Mouse (Mus musculus): ENCODE data around the gene 1810037I17Rik. TPM values are rescaled to one million over a fixed set of nuclear protein-coding genes. Genes with fewer than 3 reads are reported as not detected.

The 1810037I17Rik gene
- 138 and 147 TPM in 2 replicates for polyA plus RNA-seq (2014; fragmentation: Nextera tagmentation; extraction: Ambion mirVana)

GRCm38 (mm10) chr3:122924009-122924914 lies at the start of gene 1810037I17Rik:
1810037I17Rik (plus strand) TSS chr3:122924203.
- H3K9ac ChIP-seq (ENCODE audit: low read depth, low read length): peak within 1 kb of the TSS; percentile 78
- no peaks in the 10 kb centered on the region for H3K27me3 ChIP-seq (ENCODE audit: control insufficient read depth, insufficient read depth, low read length)
- H3K4me2 ChIP-seq: peak within 1 kb of the TSS; percentile 74
- WGBS (ENCODE audit: insufficient replicate concordance): under 1% methylated on average over 67 of the region's 68 CpGs
- peak; percentile 97 for ATAC-seq (replicated peaks; ENCODE audit: insufficient number of reproducible peaks, low FRiP score, low TSS enrichment)
- no peaks in the 10 kb centered on the region for H3K36me3 ChIP-seq (ENCODE audit: control insufficient read depth, insufficient read depth, low read length)
- H3K9me3 ChIP-seq (replicated peaks; ENCODE audit: control insufficient read depth, low read length): no peaks in the 10 kb centered on the region
- peaks cover 10% of the 10 kb centered on the region for H3K4me1 ChIP-seq (ENCODE audit: control insufficient read depth, insufficient read depth, low read length)
- peak within 1 kb of the TSS; percentile 84 for H3K27ac ChIP-seq (ENCODE audit: low read depth, low read length)
- H3K4me3 ChIP-seq (ENCODE audit: low read depth, low read length): peak within 1 kb of the TSS; percentile 60

- no peak for ATAC-seq (replicated peaks; ENCODE audit: insufficient number of reproducible peaks, low FRiP score, low TSS enrichment)
- Histone ChIP-seq H3K27me3 (ENCODE audit: control insufficient read depth, insufficient read depth, low read length) (no peaks in the 10 kb centered on the region), H3K27ac (ENCODE audit: low read depth, low read length) (no peak overlapping the region), H3K9ac (ENCODE audit: low read depth, low read length) (no peak overlapping the region), H3K4me1 (ENCODE audit: control insufficient read depth, insufficient read depth, low read length) (no peaks in the 10 kb centered on the region), H3K4me3 (ENCODE audit: low read depth, low read length) (no peak overlapping the region), H3K9me3 (replicated peaks; ENCODE audit: control insufficient read depth, low read length) (no peaks in the 10 kb centered on the region), H3K36me3 (ENCODE audit: control insufficient read depth, insufficient read depth, low read length) (no peaks in the 10 kb centered on the region), H3K4me2 (no peak overlapping the region)
- WGBS (ENCODE audit: insufficient replicate concordance): 83% methylated on average over 2 of the region's 2 CpGs
Measured at GRCm38 (mm10) chr3:122876870-122877269, 47.1 kb upstream of the 1810037I17Rik start.

GRCm38 (mm10) chr3:122877543-122877942 lies 46.5 kb upstream of the 1810037I17Rik start:
- H3K4me1 ChIP-seq (ENCODE audit: control insufficient read depth, insufficient read depth, low read length): no peaks in the 10 kb centered on the region
- no peaks in the 10 kb centered on the region for H3K36me3 ChIP-seq (ENCODE audit: control insufficient read depth, insufficient read depth, low read length)
- ATAC-seq (replicated peaks; ENCODE audit: insufficient number of reproducible peaks, low FRiP score, low TSS enrichment): no peak
- H3K27ac ChIP-seq (ENCODE audit: low read depth, low read length): no peak overlapping the region
- no peaks in the 10 kb centered on the region for H3K9me3 ChIP-seq (replicated peaks; ENCODE audit: control insufficient read depth, low read length)
- no peak overlapping the region for H3K9ac ChIP-seq (ENCODE audit: low read depth, low read length)
- no peak overlapping the region for H3K4me2 ChIP-seq
- no peaks in the 10 kb centered on the region for H3K27me3 ChIP-seq (ENCODE audit: control insufficient read depth, insufficient read depth, low read length)
- 78% methylated on average over 3 of the region's 3 CpGs for WGBS (ENCODE audit: insufficient replicate concordance)
- no peak overlapping the region for H3K4me3 ChIP-seq (ENCODE audit: low read depth, low read length)

GRCm38 (mm10) chr3:122878705-122879315 lies 45.2 kb upstream of the 1810037I17Rik start:
- 72% methylated on average over 8 of the region's 8 CpGs for WGBS (ENCODE audit: insufficient replicate concordance)
- no peaks in the 10 kb centered on the region for H3K9me3 ChIP-seq (replicated peaks; ENCODE audit: control insufficient read depth, low read length)
- no peaks in the 10 kb centered on the region for H3K27me3 ChIP-seq (ENCODE audit: control insufficient read depth, insufficient read depth, low read length)
- no peak overlapping the region for H3K4me2 ChIP-seq
- H3K36me3 ChIP-seq (ENCODE audit: control insufficient read depth, insufficient read depth, low read length): no peaks in the 10 kb centered on the region
- H3K9ac ChIP-seq (ENCODE audit: low read depth, low read length): no peak overlapping the region
- ATAC-seq (replicated peaks; ENCODE audit: insufficient number of reproducible peaks, low FRiP score, low TSS enrichment): no peak
- no peak overlapping the region for H3K27ac ChIP-seq (ENCODE audit: low read depth, low read length)
- no peak overlapping the region for H3K4me3 ChIP-seq (ENCODE audit: low read depth, low read length)
- H3K4me1 ChIP-seq (ENCODE audit: control insufficient read depth, insufficient read depth, low read length): no peaks in the 10 kb centered on the region

- H3K27me3 ChIP-seq (ENCODE audit: control insufficient read depth, insufficient read depth, low read length): no peaks in the 10 kb centered on the region
- H3K9ac ChIP-seq (ENCODE audit: low read depth, low read length): no peak overlapping the region
- H3K4me3 ChIP-seq (ENCODE audit: low read depth, low read length): no peak overlapping the region
- WGBS (ENCODE audit: insufficient replicate concordance): 64% methylated on average over 4 of the region's 4 CpGs
- no peaks in the 10 kb centered on the region for H3K9me3 ChIP-seq (replicated peaks; ENCODE audit: control insufficient read depth, low read length)
- H3K27ac ChIP-seq (ENCODE audit: low read depth, low read length): no peak overlapping the region
- no peak overlapping the region for H3K4me2 ChIP-seq
- no peaks in the 10 kb centered on the region for H3K36me3 ChIP-seq (ENCODE audit: control insufficient read depth, insufficient read depth, low read length)
- no peaks in the 10 kb centered on the region for H3K4me1 ChIP-seq (ENCODE audit: control insufficient read depth, insufficient read depth, low read length)
- no peak for ATAC-seq (replicated peaks; ENCODE audit: insufficient number of reproducible peaks, low FRiP score, low TSS enrichment)
Measured at GRCm38 (mm10) chr3:122887505-122888301, 36.3 kb upstream of the 1810037I17Rik start.

GRCm38 (mm10) chr3:122888371-122888819 lies 35.6 kb upstream of the 1810037I17Rik start:
- no peaks in the 10 kb centered on the region for H3K9me3 ChIP-seq (replicated peaks; ENCODE audit: control insufficient read depth, low read length)
- H3K4me3 ChIP-seq (ENCODE audit: low read depth, low read length): no peak overlapping the region
- H3K36me3 ChIP-seq (ENCODE audit: control insufficient read depth, insufficient read depth, low read length): no peaks in the 10 kb centered on the region
- H3K4me1 ChIP-seq (ENCODE audit: control insufficient read depth, insufficient read depth, low read length): no peaks in the 10 kb centered on the region
- 59% methylated on average over 5 of the region's 5 CpGs for WGBS (ENCODE audit: insufficient replicate concordance)
- no peak for ATAC-seq (replicated peaks; ENCODE audit: insufficient number of reproducible peaks, low FRiP score, low TSS enrichment)
- no peak overlapping the region for H3K27ac ChIP-seq (ENCODE audit: low read depth, low read length)
- no peaks in the 10 kb centered on the region for H3K27me3 ChIP-seq (ENCODE audit: control insufficient read depth, insufficient read depth, low read length)
- H3K9ac ChIP-seq (ENCODE audit: low read depth, low read length): no peak overlapping the region
- H3K4me2 ChIP-seq: no peak overlapping the region

GRCm38 (mm10) chr3:122894772-122895171 lies 29.2 kb upstream of the 1810037I17Rik start, which contains the start of gene Fabp2:
Fabp2 (plus strand) TSS chr3:122895072.
- H3K4me2 ChIP-seq: no peak within 1 kb of the TSS
- no peak within 1 kb of the TSS for H3K4me3 ChIP-seq (ENCODE audit: low read depth, low read length)
- no peaks in the 10 kb centered on the region for H3K9me3 ChIP-seq (replicated peaks; ENCODE audit: control insufficient read depth, low read length)
- no peaks in the 10 kb centered on the region for H3K4me1 ChIP-seq (ENCODE audit: control insufficient read depth, insufficient read depth, low read length)
- no peaks in the 10 kb centered on the region for H3K27me3 ChIP-seq (ENCODE audit: control insufficient read depth, insufficient read depth, low read length)
- no peaks in the 10 kb centered on the region for H3K36me3 ChIP-seq (ENCODE audit: control insufficient read depth, insufficient read depth, low read length)
- H3K27ac ChIP-seq (ENCODE audit: low read depth, low read length): no peak within 1 kb of the TSS
- WGBS (ENCODE audit: insufficient replicate concordance): 88% methylated on average over 3 of the region's 3 CpGs
- no peak within 1 kb of the TSS for H3K9ac ChIP-seq (ENCODE audit: low read depth, low read length)
- ATAC-seq (replicated peaks; ENCODE audit: insufficient number of reproducible peaks, low FRiP score, low TSS enrichment): no peak

GRCm38 (mm10) chr3:122895189-122895731 lies 28.7 kb upstream of the 1810037I17Rik start:
- no peaks in the 10 kb centered on the region for H3K4me1 ChIP-seq (ENCODE audit: control insufficient read depth, insufficient read depth, low read length)
- no peak overlapping the region for H3K9ac ChIP-seq (ENCODE audit: low read depth, low read length)

More at GRCm38 (mm10) chr3:122895189-122895731, 28.7 kb upstream of the 1810037I17Rik start:
- no peak overlapping the region for H3K4me3 ChIP-seq (ENCODE audit: low read depth, low read length)
- no peak for ATAC-seq (replicated peaks; ENCODE audit: insufficient number of reproducible peaks, low FRiP score, low TSS enrichment)
- WGBS (ENCODE audit: insufficient replicate concordance): 63% methylated on average over 11 of the region's 11 CpGs
- H3K36me3 ChIP-seq (ENCODE audit: control insufficient read depth, insufficient read depth, low read length): no peaks in the 10 kb centered on the region
- H3K27ac ChIP-seq (ENCODE audit: low read depth, low read length): no peak overlapping the region
- H3K4me2 ChIP-seq: no peak overlapping the region
- H3K9me3 ChIP-seq (replicated peaks; ENCODE audit: control insufficient read depth, low read length): no peaks in the 10 kb centered on the region
- no peaks in the 10 kb centered on the region for H3K27me3 ChIP-seq (ENCODE audit: control insufficient read depth, insufficient read depth, low read length)

Measured in heart, embryonic 11.5 days (tissue).